Mouse (Mus musculus): ENCODE results near the gene Adh4. TPM values are rescaled to one million over a fixed set of nuclear protein-coding genes. Genes with fewer than 3 reads are reported as not detected.

The Adh4 gene
- not detected for polyA plus RNA-seq (2017; shearing (Covaris generic))

DNA sequence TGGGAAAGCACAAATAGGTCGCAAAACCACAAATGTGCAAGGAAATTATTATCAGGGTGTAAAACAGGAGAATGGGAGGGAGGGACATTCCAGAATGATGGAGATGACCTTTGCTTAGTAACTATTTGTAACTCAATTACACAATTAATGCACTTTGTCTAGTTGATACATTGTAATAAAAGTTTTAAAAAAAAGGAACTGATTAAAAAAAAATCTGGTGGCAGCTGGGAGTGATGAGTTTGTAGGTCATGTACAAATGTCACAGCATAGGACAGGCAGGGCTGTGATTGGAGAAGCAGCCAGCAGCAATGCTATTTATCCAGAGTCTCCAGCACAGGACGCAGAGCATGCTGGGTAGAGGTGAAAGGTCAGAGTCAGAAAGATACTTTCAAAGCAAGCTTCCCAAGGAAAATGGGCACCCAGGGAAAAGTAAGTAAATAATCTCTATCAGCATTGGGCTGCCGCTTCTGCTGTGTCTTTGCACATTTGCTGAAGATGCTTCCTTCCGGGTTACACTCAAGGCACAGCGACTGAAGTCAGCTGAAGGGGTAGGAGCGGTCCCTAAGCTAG is at the start of gene Adh4:
Gene Adh4 (plus strand): TSS at position 346 of the 570 bp plus-strand sequence.

DNA sequence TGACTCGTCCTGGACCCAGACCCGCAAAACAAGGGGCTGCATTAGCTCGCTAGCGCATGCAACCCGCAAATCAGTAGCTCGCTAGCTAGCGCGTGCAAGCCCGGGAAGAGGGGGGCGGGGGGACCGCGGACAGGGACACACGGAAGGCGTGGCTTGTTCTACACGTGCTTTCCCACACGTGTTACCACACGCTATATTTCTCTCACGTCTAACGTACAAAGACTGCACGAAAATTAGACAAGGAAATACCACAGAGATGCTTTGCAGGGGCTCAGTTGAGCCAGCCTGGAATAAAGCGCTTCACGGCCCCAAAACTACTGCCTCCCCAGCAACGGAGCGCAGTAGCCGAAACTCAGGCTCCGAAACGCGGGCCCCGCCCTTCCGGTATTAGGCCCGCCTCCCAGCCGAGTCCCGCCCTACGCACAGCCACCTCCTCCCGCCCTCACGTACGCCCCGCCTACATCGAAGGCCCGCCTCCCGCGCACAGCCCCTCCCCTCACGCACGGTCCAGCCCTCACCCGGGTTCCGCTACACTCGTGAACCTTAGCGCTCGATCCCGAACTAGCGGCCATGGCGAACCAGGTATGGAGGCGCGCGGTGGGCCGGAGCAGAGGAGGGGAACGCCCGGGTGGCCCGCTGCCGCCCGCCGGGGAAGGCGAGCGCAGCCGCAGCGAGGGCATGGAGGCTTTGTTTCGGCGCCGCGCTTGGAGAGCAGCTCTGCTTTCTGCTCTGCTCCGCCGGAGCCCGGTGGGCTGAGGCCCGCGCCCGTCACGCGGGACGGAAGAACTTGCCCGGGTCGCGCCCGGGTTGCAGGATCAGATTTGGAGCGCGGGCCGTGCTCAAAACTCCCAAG is 27.6 kb downstream of the Adh4 start, which contains the start of gene Adh5:
Gene Adh5 (plus strand): TSS at position 482 of the 853 bp plus-strand sequence.

Other genes with a start within 250 kb of the Adh4 start
- gene 4930579F01Rik, start 221.6 kb upstream of the Adh4 start, polyA plus RNA-seq (2017; shearing (Covaris generic)), result not detected
- not detected for gene Adh7, start 197.7 kb upstream of the Adh4 start, polyA plus RNA-seq (2017; shearing (Covaris generic))
- 9.0 TPM for gene Adh1, start 154.5 kb upstream of the Adh4 start, polyA plus RNA-seq (2017; shearing (Covaris generic))
- gene Adh6a, start 102.2 kb upstream of the Adh4 start, polyA plus RNA-seq (2017; shearing (Covaris generic)), result not detected
- not detected for gene Adh6b, start 73.7 kb upstream of the Adh4 start, polyA plus RNA-seq (2017; shearing (Covaris generic))
- 177 TPM for gene Adh5, start 27.6 kb downstream of the Adh4 start, polyA plus RNA-seq (2017; shearing (Covaris generic))
- gene Metap1, start 74.0 kb downstream of the Adh4 start, polyA plus RNA-seq (2017; shearing (Covaris generic)), result 60.9 TPM
- gene Eif4e, start 110.7 kb downstream of the Adh4 start, polyA plus RNA-seq (2017; shearing (Covaris generic)), result 246 TPM